Comparison of ENCODE assay signal across 14 mouse cellular contexts in the genomic region with DNA sequence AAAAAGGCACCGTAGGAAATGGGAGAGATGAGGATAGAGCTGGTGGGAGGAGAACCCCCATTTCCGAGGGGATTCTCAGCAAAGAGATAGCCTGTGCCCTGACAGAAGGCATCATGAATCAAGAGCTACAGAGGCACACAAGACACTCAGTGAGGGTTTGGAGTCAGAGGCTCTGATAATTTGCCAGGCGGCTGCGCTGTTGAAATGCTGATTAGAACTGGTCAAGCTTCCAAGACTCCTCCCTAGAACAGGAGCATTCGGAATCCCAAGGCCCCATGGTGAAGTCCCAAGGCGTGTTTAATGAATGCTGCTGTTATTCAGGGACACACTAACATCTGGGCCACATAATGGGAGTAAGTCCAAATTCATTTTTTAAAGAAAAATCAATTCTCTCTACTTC. TPM values are rescaled to one million over a fixed set of nuclear protein-coding genes. Genes with fewer than 3 reads are reported as not detected.
A peak's percentile ranks its signal among the peaks of the same experiment; 100 is the strongest.
DNase-seq lines count a peak whose midpoint lies in the region; ATAC-seq and TF ChIP-seq lines count a peak whose summit lies in the region.
"Had no signal": no experiment of that assay in that cellular context is flagged by ENCODE, and none has a peak within 500 bp of the region (broad histone marks: within the 10 kb centered on the region; RNA-seq: fewer than 3 reads in every experiment).

No protein-coding gene starts in this region.

- H3K9me3 ChIP-seq in midbrain, embryonic 13.5 days = no peaks in the 10 kb centered on the region
- H3K9me3 ChIP-seq: lung, embryonic 15.5 days had no signal

- H3K4me1 ChIP-seq in midbrain, embryonic 13.5 days (replicated peaks) = peaks cover 5% of the 10 kb centered on the region
- H3K4me1 ChIP-seq: lung, embryonic 15.5 days had no signal

- no peak overlapping the region for H3K4me2 ChIP-seq in midbrain, embryonic 13.5 days (replicated peaks)
- H3K4me2 ChIP-seq: lung, embryonic 15.5 days had no signal

- H3K27ac ChIP-seq in midbrain, embryonic 13.5 days = no peak overlapping the region
- H3K27ac ChIP-seq: lung, embryonic 15.5 days had no signal

- WGBS in midbrain, embryonic 13.5 days = 20% methylated on average over 6 of the region's 6 CpGs

- H3K27me3 ChIP-seq in midbrain, embryonic 13.5 days = peaks cover 80% of the 10 kb centered on the region
- H3K27me3 ChIP-seq: lung, embryonic 15.5 days had no signal

- H3K4me3 ChIP-seq in midbrain, embryonic 13.5 days (replicated peaks) = no peak overlapping the region
- H3K4me3 ChIP-seq: lung, embryonic 15.5 days had no signal

- intact Hi-C loops in left cerebral cortex, postnatal 4 days (cut with DNase I) = no loop called here
- intact Hi-C loops in left cerebral cortex, postnatal 10 days (cut with DNase I) = no loop called here

- no peaks in the 10 kb centered on the region for H3K36me3 ChIP-seq in midbrain, embryonic 13.5 days
- H3K36me3 ChIP-seq: lung, embryonic 15.5 days had no signal

- ATAC-seq in midbrain, embryonic 13.5 days = peak; percentile 52
- ATAC-seq: intestine, postnatal 0 days had no signal

- no peak for TF ChIP-seq POLR2A in brain, embryonic 14.5 days (IDR thresholded peaks at IDR 0.05; ENCODE audit: borderline replicate concordance, extremely low read depth, insufficient read depth, insufficient read length, poor library complexity, severe bottlenecking)

- no peak for TF ChIP-seq CTCF in brain, embryonic 14.5 days (IDR thresholded peaks at IDR 0.05; ENCODE audit: borderline replicate concordance, extremely low read depth, insufficient read depth, insufficient read length)

- DNase-seq in cerebellum, postnatal 10 days = peak; percentile 30 to 39
- DNase-seq in cerebellum, adult 8-10 months = no peak
- DNase-seq in left cerebral cortex, postnatal 4 days = peak; percentile 13
- no peak for DNase-seq in left cerebral cortex, postnatal 10 days (ENCODE audit: extremely low spot score in 1 of 2, low spot score in 2 of 2)
- DNase-seq in brain, embryonic 14.5 days (ENCODE audit: low read depth) = peak; percentile 64
- no peak for DNase-seq in kidney, adult 18-20 months
- DNase-seq in layer of hippocampus, adult 8-10 months (ENCODE audit: low spot score in 2 of 2) = no peak
- DNase-seq: cerebellum, adult 11 months had no signal

- no peak overlapping the region for H3K9ac ChIP-seq in midbrain, embryonic 13.5 days (replicated peaks)
- H3K9ac ChIP-seq: lung, embryonic 15.5 days had no signal

RNA-seq across cellular contexts. Expression of gene Mindy4b-ps, which starts 4.8 kb away (rescaled TPM):
- under 1 TPM; 0.40 to 0.48 TPM for total RNA-seq in left cerebral cortex, postnatal 4 days (2021)
- total RNA-seq in left cerebral cortex, postnatal 10 days (2021) = 1 to 10 TPM; 1.1 TPM
- polyA plus RNA-seq in brain, embryonic 14.5 days (2012; rRNA removed) = 0.08 and 0.11 TPM in 2 replicates
- not detected in 2 replicates for polyA plus RNA-seq in midbrain, embryonic 13.5 days (2015; fragmentation: Nextera tagmentation; extraction: Ambion mirVana)
- 1 to 10 TPM; 1.1 to 2.6 (median 1.2) TPM for total RNA-seq in layer of hippocampus, adult 8-10 months (2022)
- total RNA-seq: gastrocnemius, postnatal 36 days; monocyte, adult 5-6 weeks had no signal
- polyA plus RNA-seq: intestine, postnatal 0 days; lung, embryonic 15.5 days; stomach, embryonic 16.5 days had no signal

Comparison
In these comparisons a context has a peak if more than half of its experiments do, and no peak if none do; other contexts are left out.
1. DNase-seq: peak in cerebellum, postnatal 10 days (2 of 2), left cerebral cortex, postnatal 4 days (single experiment) and brain, embryonic 14.5 days (single experiment); none in cerebellum, adult 8-10 months (single experiment), left cerebral cortex, postnatal 10 days (0 of 2), kidney, adult 18-20 months (single experiment) and layer of hippocampus, adult 8-10 months (0 of 2).